Mouse (Mus musculus): ENCODE measurements around the gene Mast4.

DNA sequence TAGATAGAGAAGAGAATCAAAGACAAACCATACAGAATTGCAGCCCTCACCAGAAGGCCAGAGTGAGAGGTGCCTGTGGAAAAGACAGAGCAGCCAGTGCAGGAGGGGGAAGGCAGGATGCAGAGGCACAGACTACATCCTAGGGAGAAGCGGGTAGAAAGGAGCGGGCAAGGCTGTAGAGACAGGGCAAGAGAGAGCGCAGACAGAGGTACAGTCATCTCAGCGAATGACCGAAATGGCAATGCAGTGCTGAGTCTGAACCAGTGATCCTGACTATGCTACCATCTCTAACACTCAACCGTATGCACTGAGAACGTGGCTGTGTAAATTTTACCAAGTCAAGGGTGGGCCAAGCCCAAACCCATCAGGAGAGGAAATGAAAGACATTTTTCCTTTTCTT lies 102.1 kb downstream of the Mast4 start:
- no peak for TF ChIP-seq CTCF (IDR thresholded peaks at IDR 0.05; ENCODE audit: borderline replicate concordance, control insufficient read depth, extremely low read depth, insufficient read depth, low read length, poor library complexity)
- no peak for TF ChIP-seq POLR2A (IDR thresholded peaks at IDR 0.05; ENCODE audit: control insufficient read depth, extremely low read depth, insufficient read depth, low read length, poor library complexity)

Measured in thymus, adult 2 months (tissue).